11 mouse cellular contexts compared by ENCODE assay signal in genomic region chr5:112908169-112908614, GRCm38 (mm10). TPM values are rescaled to one million over a fixed set of nuclear protein-coding genes. Genes with fewer than 3 reads are reported as not detected.
DNase-seq lines count a peak whose midpoint lies in the region; ATAC-seq and TF ChIP-seq lines count a peak whose summit lies in the region.
"Had no signal": no experiment of that assay in that cellular context is flagged by ENCODE, and none has a peak within 500 bp of the region (broad histone marks: within the 10 kb centered on the region; RNA-seq: fewer than 3 reads in every experiment).

No protein-coding gene starts in this region.

- H3K4me2 ChIP-seq in hindbrain, embryonic 11.5 days (replicated peaks; ENCODE audit: low read depth, low read length) = no peak overlapping the region
- peak overlapping the region; percentile 12; the same call in 1 of the 2 replicates for H3K4me2 ChIP-seq in heart, postnatal 0 days (ENCODE audit: low read depth, low read length)

- 51% methylated on average over 2 of the region's 2 CpGs for whole genome bisulfite sequencing in hindbrain, embryonic 10.5 days
- 38% methylated on average over 2 of the region's 2 CpGs for WGBS in hindbrain, embryonic 11.5 days
- 12% methylated on average over 2 of the region's 2 CpGs for WGBS in heart, adult 2 months
- WGBS in heart, postnatal 0 days = 5% methylated on average over 2 of the region's 2 CpGs

- TF ChIP-seq EP300 in heart, adult 2 months (IDR thresholded peaks at IDR 0.05; ENCODE audit: insufficient read depth, low read depth, low read length) = 0 out of 2 replicates have a peak, but pooled peaks have one; percentile 17
- peak; percentile 52; the same call in 1 of the 2 replicates for TF ChIP-seq EP300 in heart, postnatal 0 days (IDR thresholded peaks at IDR 0.05; ENCODE audit: low read depth)

- H3K9ac ChIP-seq in hindbrain, embryonic 11.5 days (ENCODE audit: low read depth, low read length) = no peak overlapping the region
- H3K9ac ChIP-seq in heart, adult 2 months (ENCODE audit: low read depth, low read length) = no peak overlapping the region
- no peak overlapping the region for H3K9ac ChIP-seq in heart, postnatal 0 days (replicated peaks; ENCODE audit: low read depth, low read length)

- H3K4me3 ChIP-seq in hindbrain, embryonic 10.5 days = no peak overlapping the region
- H3K4me3 ChIP-seq in hindbrain, embryonic 11.5 days (ENCODE audit: low read depth, low read length) = no peak overlapping the region
- no peak overlapping the region for H3K4me3 ChIP-seq in heart, adult 2 months
- no peak overlapping the region for H3K4me3 ChIP-seq in heart, postnatal 0 days (ENCODE audit: low read depth, low read length)

- no peaks in the 10 kb centered on the region for H3K36me3 ChIP-seq in hindbrain, embryonic 10.5 days
- no peaks in the 10 kb centered on the region for H3K36me3 ChIP-seq in hindbrain, embryonic 11.5 days (ENCODE audit: control insufficient read depth, insufficient read depth, low read length)
- H3K36me3 ChIP-seq in heart, adult 2 months (ENCODE audit: control insufficient read depth, insufficient read depth, low read length) = no peaks in the 10 kb centered on the region
- H3K36me3 ChIP-seq in heart, postnatal 0 days (replicated peaks; ENCODE audit: control insufficient read depth, insufficient read depth, low read length) = 0 out of 2 replicates have a peak, but pooled peaks cover 2% of the 10 kb centered on the region

- peaks cover 36% of the 10 kb centered on the region for H3K4me1 ChIP-seq in hindbrain, embryonic 10.5 days (replicated peaks)
- no peaks in the 10 kb centered on the region for H3K4me1 ChIP-seq in hindbrain, embryonic 11.5 days (replicated peaks; ENCODE audit: control insufficient read depth, insufficient read depth, low read length)
- peaks cover 10% of the 10 kb centered on the region for H3K4me1 ChIP-seq in heart, adult 2 months (ENCODE audit: control insufficient read depth, insufficient read depth, low read length)
- peaks cover 16% of the 10 kb centered on the region for H3K4me1 ChIP-seq in heart, postnatal 0 days (ENCODE audit: control insufficient read depth, insufficient read depth)

- H3K9me3 ChIP-seq in hindbrain, embryonic 10.5 days = 0 out of 2 replicates have a peak, but pooled peaks cover 11% of the 10 kb centered on the region
- H3K9me3 ChIP-seq in hindbrain, embryonic 11.5 days (ENCODE audit: control insufficient read depth, low read length) = no peaks in the 10 kb centered on the region
- H3K9me3 ChIP-seq in heart, postnatal 0 days (replicated peaks; ENCODE audit: control insufficient read depth, low read length) = no peaks in the 10 kb centered on the region

- TF ChIP-seq POLR2A in heart, adult 2 months (IDR thresholded peaks at IDR 0.05; ENCODE audit: insufficient read depth, low read depth, low read length) = no peak

- intact Hi-C loops in heart, adult 2 months (cut with DNase I) = loop anchor here (5.0 kb wide), 1 partner anchor 824 kb away; no protein-coding TSS in a partner anchor
- intact Hi-C loops in left cerebral cortex, postnatal 25 days (cut with DNase I) = no loop called here

- H3K27ac ChIP-seq in hindbrain, embryonic 10.5 days = peak overlapping the region; percentile 40
- no peak overlapping the region for H3K27ac ChIP-seq in hindbrain, embryonic 11.5 days (ENCODE audit: low read depth, low read length)
- H3K27ac ChIP-seq in heart, adult 2 months = peak overlapping the region; percentile 47
- peak overlapping the region; percentile 85 for H3K27ac ChIP-seq in heart, postnatal 0 days (ENCODE audit: low read depth)

- no peaks in the 10 kb centered on the region for H3K27me3 ChIP-seq in hindbrain, embryonic 10.5 days (ENCODE audit: insufficient read depth, poor library complexity, severe bottlenecking)
- H3K27me3 ChIP-seq in hindbrain, embryonic 11.5 days (ENCODE audit: control insufficient read depth, insufficient read depth, low read length) = no peaks in the 10 kb centered on the region
- no peaks in the 10 kb centered on the region for H3K27me3 ChIP-seq in heart, adult 2 months (ENCODE audit: control insufficient read depth, insufficient read depth, low read length)
- H3K27me3 ChIP-seq in heart, postnatal 0 days (ENCODE audit: control insufficient read depth, insufficient read depth, low read length) = no peaks in the 10 kb centered on the region

- no peak for DNase-seq in hindbrain, embryonic 10.5 days (ENCODE audit: low spot score)
- no peak for DNase-seq in hindbrain, embryonic 11.5 days (ENCODE audit: low spot score)
- no peak for DNase-seq in heart, adult 2 months
- peak; percentile 68 for DNase-seq in heart, postnatal 0 days (ENCODE audit: low spot score)
- peak; percentile 14 for DNase-seq in lung, postnatal 25 days (ENCODE audit: low spot score)
- DNase-seq in left cerebral cortex, postnatal 25 days (ENCODE audit: low spot score in 2 of 2) = no peak
- no peak for DNase-seq in T-cell, adult 2 months (ENCODE audit: low spot score)
- DNase-seq: adrenal gland, adult 8-10 months; cerebellum, postnatal 25 days; thymus, postnatal 14 days had no signal

- H3K79me2 ChIP-seq in heart, adult 2 months (replicated peaks; ENCODE audit: control insufficient read depth, insufficient read depth, low read length) = no peaks in the 10 kb centered on the region

- no peak for ATAC-seq in hindbrain, embryonic 11.5 days (ENCODE audit: low FRiP score)
- ATAC-seq in heart, postnatal 0 days (ENCODE audit: insufficient read depth, low read depth) = peak; percentile 80

- no peak for TF ChIP-seq CTCF in heart, adult 2 months (IDR thresholded peaks at IDR 0.05)
- TF ChIP-seq CTCF in heart, postnatal 0 days (IDR thresholded peaks at IDR 0.05; ENCODE audit: low read depth) = no peak

RNA-seq across cellular contexts. Expression of gene Myo18b, which starts 12.0 kb away (rescaled TPM):
- 0.30 and 0.65 TPM in 2 replicates for polyA plus RNA-seq in hindbrain, embryonic 10.5 days (2016; fragmentation: Nextera tagmentation; extraction: Ambion mirVana)
- polyA plus RNA-seq in hindbrain, embryonic 11.5 days (2014; fragmentation: Nextera tagmentation; extraction: Ambion mirVana) = 0.60 and 0.68 TPM in 2 replicates
- 100 to 1,000 TPM; 198 to 235 TPM for total RNA-seq in heart, adult 2 months (2021)
- polyA plus RNA-seq in heart, adult 2 months (2012; rRNA removed) = 74.3 and 111 TPM in 2 replicates
- total RNA-seq in heart, postnatal 0 days (2014; rRNA removed; ENCODE audit: low replicate concordance) = 99.8 and 110 TPM in 2 replicates
- polyA plus RNA-seq in heart, postnatal 0 days (2015; fragmentation: Nextera tagmentation; extraction: Ambion mirVana) = 23.3 and 26.5 TPM in 2 replicates
- total RNA-seq in left cerebral cortex, postnatal 25 days (2021) = 1 to 10 TPM; 1.2 to 1.9 TPM
- total RNA-seq: megakaryocyte-erythroid progenitor cell, adult 5-6 weeks had no signal

Comparison
In these comparisons a context has a peak if more than half of its experiments do, and no peak if none do; other contexts are left out.
1. DNase-seq: peak in heart, postnatal 0 days (single experiment) and lung, postnatal 25 days (single experiment); none in hindbrain, embryonic 10.5 days (single experiment), hindbrain, embryonic 11.5 days (single experiment), heart, adult 2 months (0 of 2), left cerebral cortex, postnatal 25 days (0 of 2) and T-cell, adult 2 months (single experiment).
2. RNA of gene Myo18b, which starts 12.0 kb away (polyA plus RNA-seq): 74.3 to 111 TPM in heart, adult 2 months and 23.3 to 26.5 TPM in heart, postnatal 0 days; 0.60 to 0.68 TPM in hindbrain, embryonic 11.5 days and 0.30 to 0.65 TPM in hindbrain, embryonic 10.5 days; every median in the first group is over 10 times any median in the second.